Mouse (Mus musculus): Measurements from ENCODE around the gene Trpc4ap. TPM values are rescaled to one million over a fixed set of nuclear protein-coding genes. Genes with fewer than 3 reads are reported as not detected.

The Trpc4ap gene
- polyA plus RNA-seq, 1 experiment from 2014 or later = 190 TPM

GRCm38 (mm10) chr2:155667881-155668280 lies 24.3 kb downstream of the Trpc4ap start:
- Histone ChIP-seq H3K9ac (no peak overlapping the region), H3K4me2 (replicated peaks) (no peak overlapping the region), H3K27ac (no peak overlapping the region), H3K4me3 (no peak overlapping the region), H3K36me3 (peaks cover 76% of the 10 kb centered on the region), H3K4me1 (no peaks in the 10 kb centered on the region), H3K9me3 (replicated peaks) (no peaks in the 10 kb centered on the region), H3K27me3 (no peaks in the 10 kb centered on the region)
- WGBS = 97% methylated on average over 8 of the region's 8 CpGs
- ATAC-seq (ENCODE audit: low FRiP score) = no peak

- Histone ChIP-seq H3K27ac (no peak overlapping the region), H3K36me3 (peaks cover 84% of the 10 kb centered on the region), H3K27me3 (no peaks in the 10 kb centered on the region), H3K4me1 (no peaks in the 10 kb centered on the region), H3K9ac (no peak overlapping the region), H3K4me2 (replicated peaks) (no peak overlapping the region), H3K9me3 (replicated peaks) (no peaks in the 10 kb centered on the region), H3K4me3 (no peak overlapping the region)
- WGBS = 88% methylated on average over 6 of the region's 6 CpGs
- no peak for ATAC-seq (ENCODE audit: low FRiP score)
Measured at GRCm38 (mm10) chr2:155663910-155664460, 28.2 kb downstream of the Trpc4ap start.

GRCm38 (mm10) chr2:155663097-155663496 lies 29.1 kb downstream of the Trpc4ap start:
- H3K4me2 ChIP-seq (replicated peaks) = no peak overlapping the region
- no peak overlapping the region for H3K27ac ChIP-seq
- H3K36me3 ChIP-seq = peaks cover 83% of the 10 kb centered on the region
- 23% methylated on average over 5 of the region's 5 CpGs for WGBS
- H3K9ac ChIP-seq = no peak overlapping the region
- no peak overlapping the region for H3K4me3 ChIP-seq
- no peaks in the 10 kb centered on the region for H3K9me3 ChIP-seq (replicated peaks)
- ATAC-seq (ENCODE audit: low FRiP score) = no peak
- H3K4me1 ChIP-seq = no peaks in the 10 kb centered on the region
- no peaks in the 10 kb centered on the region for H3K27me3 ChIP-seq

GRCm38 (mm10) chr2:155662390-155662789 lies 29.8 kb downstream of the Trpc4ap start:
- Histone ChIP-seq H3K27ac (no peak overlapping the region), H3K4me2 (replicated peaks) (no peak overlapping the region), H3K4me3 (no peak overlapping the region), H3K4me1 (no peaks in the 10 kb centered on the region), H3K9me3 (replicated peaks) (no peaks in the 10 kb centered on the region), H3K9ac (no peak overlapping the region), H3K27me3 (no peaks in the 10 kb centered on the region), H3K36me3 (peaks cover 82% of the 10 kb centered on the region)
- ATAC-seq (ENCODE audit: low FRiP score) = no peak
- WGBS = 88% methylated on average over 5 of the region's 5 CpGs

GRCm38 (mm10) chr2:155655759-155656372 lies 36.3 kb downstream of the Trpc4ap start:
- H3K9me3 ChIP-seq (replicated peaks) = no peaks in the 10 kb centered on the region
- H3K27ac ChIP-seq = no peak overlapping the region
- ATAC-seq (ENCODE audit: low FRiP score) = no peak
- WGBS = 44% methylated on average over 6 of the region's 6 CpGs
- no peak overlapping the region for H3K4me3 ChIP-seq
- no peak overlapping the region for H3K9ac ChIP-seq
- H3K4me1 ChIP-seq = no peaks in the 10 kb centered on the region
- peaks cover 82% of the 10 kb centered on the region for H3K36me3 ChIP-seq
- no peaks in the 10 kb centered on the region for H3K27me3 ChIP-seq
- no peak overlapping the region for H3K4me2 ChIP-seq (replicated peaks)

- Histone ChIP-seq H3K27ac (no peak overlapping the region), H3K4me2 (replicated peaks) (no peak overlapping the region), H3K27me3 (no peaks in the 10 kb centered on the region), H3K4me1 (no peaks in the 10 kb centered on the region), H3K4me3 (no peak overlapping the region), H3K9me3 (replicated peaks) (no peaks in the 10 kb centered on the region), H3K9ac (no peak overlapping the region), H3K36me3 (peaks cover 89% of the 10 kb centered on the region)
- 96% methylated on average over 5 of the region's 5 CpGs for WGBS
- no peak for ATAC-seq (ENCODE audit: low FRiP score)
Measured at GRCm38 (mm10) chr2:155652618-155653017, 39.6 kb downstream of the Trpc4ap start.

GRCm38 (mm10) chr2:155645746-155646145 lies 46.4 kb downstream of the Trpc4ap start:
- Histone ChIP-seq H3K27me3 (no peaks in the 10 kb centered on the region), H3K27ac (no peak overlapping the region), H3K4me2 (replicated peaks) (no peak overlapping the region), H3K9ac (no peak overlapping the region), H3K36me3 (peaks cover 84% of the 10 kb centered on the region), H3K4me3 (no peak overlapping the region), H3K9me3 (replicated peaks) (no peaks in the 10 kb centered on the region), H3K4me1 (no peaks in the 10 kb centered on the region; the same call in 1 of the 2 replicates)
- 91% methylated on average over 7 of the region's 7 CpGs for WGBS
- no peak for ATAC-seq (ENCODE audit: low FRiP score)

- 77% methylated on average over 18 of the region's 18 CpGs for WGBS
- H3K27ac ChIP-seq = peak overlapping the region; percentile 66; the same call in 1 of the 2 replicates
- ATAC-seq (ENCODE audit: low FRiP score) = peak; percentile 61
- no peak overlapping the region for H3K9ac ChIP-seq
- no peak overlapping the region for H3K4me3 ChIP-seq
- no peaks in the 10 kb centered on the region for H3K27me3 ChIP-seq
- no peaks in the 10 kb centered on the region; the same call in 1 of the 2 replicates for H3K4me1 ChIP-seq
- H3K9me3 ChIP-seq (replicated peaks) = no peaks in the 10 kb centered on the region
- H3K4me2 ChIP-seq (replicated peaks) = no peak overlapping the region
- peaks cover 87% of the 10 kb centered on the region for H3K36me3 ChIP-seq
Measured at GRCm38 (mm10) chr2:155641540-155642472, 50.4 kb downstream of the Trpc4ap start.

GRCm38 (mm10) chr2:155640656-155641055 lies 51.5 kb downstream of the Trpc4ap start:
- Histone ChIP-seq H3K36me3 (peaks cover 93% of the 10 kb centered on the region), H3K9me3 (replicated peaks) (no peaks in the 10 kb centered on the region), H3K27me3 (no peaks in the 10 kb centered on the region), H3K4me3 (no peak overlapping the region), H3K4me2 (replicated peaks) (no peak overlapping the region), H3K9ac (no peak overlapping the region), H3K27ac (peak overlapping the region; percentile 66), H3K4me1 (no peaks in the 10 kb centered on the region; the same call in 1 of the 2 replicates)
- WGBS = 83% methylated on average over 6 of the region's 6 CpGs
- ATAC-seq (ENCODE audit: low FRiP score) = peak; percentile 44; the same call in 1 of the 2 replicates

GRCm38 (mm10) chr2:155637411-155637810 lies 54.8 kb downstream of the Trpc4ap start:
- ATAC-seq (ENCODE audit: low FRiP score) = no peak
- no peak overlapping the region for H3K9ac ChIP-seq
- H3K4me2 ChIP-seq (replicated peaks) = no peak overlapping the region
- H3K36me3 ChIP-seq = peaks cover 96% of the 10 kb centered on the region
- no peak overlapping the region for H3K27ac ChIP-seq
- WGBS = 89% methylated on average over 4 of the region's 4 CpGs
- peaks cover 20% of the 10 kb centered on the region for H3K27me3 ChIP-seq
- no peak overlapping the region for H3K4me3 ChIP-seq
- no peaks in the 10 kb centered on the region; the same call in 1 of the 2 replicates for H3K4me1 ChIP-seq
- H3K9me3 ChIP-seq (replicated peaks) = no peaks in the 10 kb centered on the region

- no peaks in the 10 kb centered on the region for H3K9me3 ChIP-seq (replicated peaks)
- no peak overlapping the region for H3K27ac ChIP-seq
- ATAC-seq (ENCODE audit: low FRiP score) = no peak
- H3K4me1 ChIP-seq = no peaks in the 10 kb centered on the region; the same call in 1 of the 2 replicates
- H3K9ac ChIP-seq = no peak overlapping the region
- no peak overlapping the region for H3K4me3 ChIP-seq
- H3K4me2 ChIP-seq (replicated peaks) = no peak overlapping the region
- peaks cover 25% of the 10 kb centered on the region for H3K27me3 ChIP-seq
- peaks cover 97% of the 10 kb centered on the region for H3K36me3 ChIP-seq
Measured at GRCm38 (mm10) chr2:155636881-155637280, 55.3 kb downstream of the Trpc4ap start.

GRCm38 (mm10) chr2:155635961-155636360 lies 56.2 kb downstream of the Trpc4ap start:
- peaks cover 34% of the 10 kb centered on the region for H3K27me3 ChIP-seq
- no peak overlapping the region for H3K9ac ChIP-seq
- no peaks in the 10 kb centered on the region for H3K9me3 ChIP-seq (replicated peaks)
- no peak overlapping the region for H3K4me3 ChIP-seq
- peaks cover 93% of the 10 kb centered on the region for H3K36me3 ChIP-seq
- no peak for ATAC-seq (ENCODE audit: low FRiP score)
- no peak overlapping the region for H3K27ac ChIP-seq
- 94% methylated on average over 8 of the region's 8 CpGs for WGBS
- H3K4me2 ChIP-seq (replicated peaks) = no peak overlapping the region
- H3K4me1 ChIP-seq = peaks cover 6% of the 10 kb centered on the region
